Mouse (Mus musculus) mesoderm, embryonic 11.5 days (tissue): ENCODE data around the gene Kcnip1.
A peak's percentile ranks its signal among the peaks of the same experiment; 100 is the strongest.

Experiments
- DNase-seq: peaks from one replicate; pipeline ENCODE4 v3.0.0-alpha.2; 2012; ENCODE audit warnings: low read depth, low spot score

Kcnip1 gene

DNA sequence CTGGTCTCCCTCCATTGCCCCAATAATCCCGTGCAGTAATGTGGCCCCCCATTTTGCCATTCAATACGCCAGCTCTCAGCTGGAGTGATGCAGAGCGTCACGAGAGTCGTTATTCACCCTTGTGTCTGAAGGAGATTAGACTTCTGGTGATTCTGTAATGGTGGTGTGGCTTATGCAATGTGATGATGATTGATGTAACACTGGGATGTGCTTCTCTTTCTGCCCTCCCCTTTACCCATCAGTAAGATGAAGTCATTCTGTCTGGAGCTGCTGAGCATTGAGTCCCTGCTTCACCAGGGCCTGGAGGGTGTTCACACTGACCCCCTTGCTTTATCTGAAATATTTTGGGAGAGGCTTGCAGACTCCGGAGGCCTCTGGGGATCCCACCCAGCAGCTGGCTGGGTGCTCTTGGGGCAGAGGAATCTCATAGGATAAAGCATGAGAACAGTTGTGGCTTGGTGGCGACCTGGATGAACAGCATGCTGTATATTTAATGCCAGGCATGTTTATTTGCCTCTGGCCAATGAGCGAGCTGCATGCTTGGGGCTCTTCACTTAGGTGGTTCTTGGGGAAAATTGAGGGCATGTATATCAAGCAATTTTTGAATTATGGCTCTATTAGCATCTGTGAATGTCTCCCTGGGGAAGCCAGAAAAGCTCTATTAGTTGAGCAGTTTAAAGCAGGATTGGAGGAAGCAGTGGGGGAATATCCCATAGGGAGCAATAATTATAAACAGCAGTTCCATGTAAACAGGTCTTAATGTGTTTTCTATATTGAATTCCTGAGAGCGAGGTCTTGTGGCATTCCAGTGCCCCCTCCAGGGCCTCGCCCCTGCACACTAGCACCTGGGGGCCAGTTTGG is 322.6 kb downstream of the Kcnip1 start:
- DNase-seq, result peak; percentile 48

DNA sequence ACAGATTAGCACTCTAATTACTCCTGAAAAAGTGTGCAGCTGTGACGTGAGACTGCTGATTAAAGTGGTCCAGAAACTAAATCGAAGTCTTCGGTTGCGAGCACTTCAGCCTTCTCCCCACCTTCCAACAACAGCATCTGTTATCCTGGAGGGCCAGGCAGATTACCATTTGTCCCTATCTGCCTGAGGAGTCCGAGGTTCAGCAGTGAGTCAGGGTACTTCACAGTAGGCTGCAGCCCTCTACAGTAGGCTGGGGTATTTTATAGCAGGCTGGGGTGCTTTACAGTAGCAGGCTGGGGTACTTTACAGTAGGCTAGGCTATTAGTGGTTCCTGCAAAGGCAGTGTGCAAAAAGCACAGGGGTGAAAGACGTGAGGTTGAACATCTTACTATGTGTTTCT is 324.6 kb downstream of the Kcnip1 start:
- no peak for DNase-seq

DNA sequence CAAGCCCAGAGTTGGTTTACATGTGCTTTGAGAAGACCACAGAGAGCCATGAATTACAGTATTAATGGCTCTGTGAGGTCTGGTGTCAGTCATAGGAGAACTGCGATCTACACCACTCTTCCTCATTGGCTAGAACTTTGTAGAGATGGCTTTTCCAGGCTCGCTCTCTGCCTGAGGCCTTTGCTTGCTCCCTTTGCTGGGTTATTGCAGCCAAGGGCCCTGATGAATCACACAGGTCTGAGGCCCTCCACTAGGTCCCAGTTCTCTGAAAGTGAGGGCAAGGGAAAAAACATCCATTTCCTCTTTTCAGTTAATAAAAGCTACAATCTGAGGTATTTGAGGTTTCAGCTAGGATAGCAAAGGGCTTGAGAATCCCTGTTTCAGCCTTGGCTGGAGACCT is 329.4 kb downstream of the Kcnip1 start:
- DNase-seq, result no peak

DNA sequence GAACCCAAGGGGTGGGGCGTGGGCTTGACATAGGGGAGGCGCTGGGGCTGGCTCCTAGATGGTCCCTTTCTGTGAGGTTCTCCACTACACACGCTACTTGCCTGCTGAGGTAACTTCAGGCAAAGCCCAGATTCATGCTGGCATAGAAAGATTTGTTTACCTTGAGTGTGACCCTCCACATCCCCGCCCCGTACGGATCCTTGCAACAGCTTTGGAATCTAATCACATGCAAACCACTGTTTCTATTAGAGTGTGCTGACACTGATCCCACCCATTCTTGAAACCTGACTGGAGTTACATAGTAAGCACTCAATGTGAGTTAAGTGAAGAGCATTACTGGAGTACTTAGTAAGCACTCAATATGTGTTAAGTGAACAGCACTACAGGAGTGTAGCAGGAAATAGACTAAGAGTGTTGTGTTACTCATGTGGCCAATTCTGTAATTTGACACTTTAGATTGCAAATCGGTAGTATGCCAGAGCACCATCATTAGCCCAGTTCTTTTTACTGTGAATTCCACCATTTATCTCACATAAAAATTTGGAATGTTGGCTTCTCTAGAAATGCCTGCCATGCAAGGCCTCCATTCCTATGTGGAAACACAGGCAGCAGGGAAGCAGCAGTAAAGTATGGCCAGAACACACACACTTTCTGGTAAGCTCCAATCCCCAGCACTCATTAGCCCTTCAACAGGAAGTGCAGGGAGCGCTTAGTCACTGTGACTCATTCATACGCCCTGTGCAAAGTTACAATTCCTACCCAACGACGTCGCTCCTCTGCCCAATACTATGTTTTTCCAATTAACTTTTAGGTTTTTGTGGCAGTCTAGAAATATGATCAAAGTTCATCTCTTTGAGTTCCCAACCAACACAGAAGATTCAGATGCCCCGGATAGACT is 332.7 kb downstream of the Kcnip1 start:
- no peak for DNase-seq

DNA sequence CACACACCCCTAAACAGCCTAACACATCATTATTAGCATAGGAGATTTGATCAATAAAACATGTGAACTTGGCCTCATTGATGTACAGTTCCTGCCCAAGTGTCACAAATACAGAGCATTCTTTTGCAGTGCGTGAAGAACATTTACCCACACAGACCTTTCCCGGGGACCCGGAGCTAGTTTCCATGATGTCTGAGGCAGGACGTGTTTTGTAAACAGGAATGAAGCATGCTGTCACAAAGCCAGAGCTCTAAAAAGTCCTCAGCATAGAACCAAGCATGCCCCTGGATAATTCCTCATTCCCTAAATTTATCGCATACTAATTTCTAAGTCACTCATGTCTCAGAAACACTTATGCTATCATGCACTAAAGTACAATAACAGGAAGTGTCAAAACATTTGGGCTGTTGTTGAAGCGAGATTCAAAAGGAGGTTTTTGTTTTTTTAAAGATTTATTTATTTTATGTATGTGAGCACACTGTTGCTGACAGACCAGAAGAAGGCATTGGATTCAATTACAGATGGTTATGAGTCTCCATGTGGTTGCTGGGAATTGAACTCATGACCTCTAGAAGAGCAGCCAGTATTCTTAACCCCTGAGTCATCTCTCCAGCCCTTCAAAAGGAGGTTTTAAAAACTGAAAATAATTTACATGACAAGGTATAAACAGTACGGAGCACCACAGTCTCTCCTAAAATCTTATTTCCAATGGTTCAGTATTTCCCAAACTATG is 336.9 kb downstream of the Kcnip1 start:
- DNase-seq, result no peak

DNA sequence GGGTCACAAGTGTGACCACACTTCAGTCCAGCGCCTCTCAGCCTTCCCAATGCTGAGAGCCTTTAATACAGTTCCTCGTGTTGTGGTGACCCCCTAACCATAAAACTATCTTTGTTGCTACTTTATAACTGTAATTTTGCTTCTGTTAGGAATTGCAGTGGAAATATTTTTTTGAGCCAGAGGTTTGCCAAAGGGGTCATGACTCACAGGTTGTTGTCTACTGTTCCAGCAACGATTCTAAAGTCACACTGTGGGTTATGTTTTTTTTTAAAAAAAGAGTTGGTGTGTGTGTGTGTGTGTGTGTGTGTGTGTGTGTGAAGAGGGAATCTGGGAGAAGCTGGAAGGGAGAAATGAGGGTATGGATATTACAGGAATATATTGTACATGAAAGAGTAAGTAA is 337.7 kb downstream of the Kcnip1 start:
- DNase-seq, result no peak

DNA sequence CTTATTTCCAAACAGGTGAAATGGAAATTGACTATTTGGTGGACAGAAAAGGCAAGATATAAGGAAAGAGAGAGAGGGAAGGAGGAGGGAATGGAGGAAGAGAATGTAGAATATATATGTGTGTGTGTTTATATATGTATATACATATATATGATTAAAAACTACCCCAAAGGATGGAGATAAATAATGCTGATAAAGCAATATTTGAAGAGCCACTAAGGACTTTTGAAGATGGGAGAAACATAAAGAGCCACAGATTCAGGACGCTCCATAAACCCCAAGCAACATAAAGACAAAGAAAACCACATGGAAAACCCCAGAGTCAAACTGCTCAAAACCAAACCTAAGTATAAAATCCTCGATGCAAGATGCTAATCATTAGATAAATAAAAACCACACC is 338.5 kb downstream of the Kcnip1 start:
- no peak for DNase-seq

DNA sequence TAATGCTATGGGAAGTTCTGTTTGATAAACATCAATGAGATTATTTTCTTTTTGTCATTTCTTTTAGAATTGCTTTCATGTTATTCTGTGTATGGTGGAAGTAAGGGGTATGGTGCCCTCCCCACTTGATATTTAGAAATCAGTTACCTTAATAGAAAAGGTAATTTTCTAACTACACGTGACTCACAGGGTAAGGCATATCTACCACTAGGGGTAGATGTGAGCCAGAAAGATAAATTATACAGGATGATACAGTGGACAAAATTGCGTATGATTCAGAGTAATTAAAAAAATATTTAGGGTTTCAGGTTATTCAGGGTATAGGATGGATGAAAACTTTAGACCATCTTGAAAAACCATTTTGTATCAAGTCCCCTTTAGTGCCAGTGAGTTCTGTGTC is 343.6 kb downstream of the Kcnip1 start:
- DNase-seq, result no peak

DNA sequence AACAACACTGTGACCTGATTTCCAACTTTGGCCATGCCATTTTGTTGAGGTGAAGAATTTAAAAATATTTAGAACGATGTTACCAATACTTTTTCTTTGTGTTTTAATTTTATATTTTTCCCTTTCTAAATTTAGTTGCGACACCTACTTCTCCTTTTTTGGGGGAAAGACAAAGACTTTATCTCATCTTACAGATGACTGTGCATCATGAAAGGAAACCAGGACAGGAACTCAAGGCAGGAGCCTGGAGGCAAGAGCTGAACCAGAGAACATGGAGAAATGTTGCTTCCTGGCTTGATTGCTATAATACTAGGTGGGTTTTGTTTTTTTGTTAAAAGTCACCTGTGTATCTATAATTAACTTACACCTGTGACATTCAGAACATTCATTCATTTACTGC is 355.8 kb downstream of the Kcnip1 start:
- no peak for DNase-seq

DNA sequence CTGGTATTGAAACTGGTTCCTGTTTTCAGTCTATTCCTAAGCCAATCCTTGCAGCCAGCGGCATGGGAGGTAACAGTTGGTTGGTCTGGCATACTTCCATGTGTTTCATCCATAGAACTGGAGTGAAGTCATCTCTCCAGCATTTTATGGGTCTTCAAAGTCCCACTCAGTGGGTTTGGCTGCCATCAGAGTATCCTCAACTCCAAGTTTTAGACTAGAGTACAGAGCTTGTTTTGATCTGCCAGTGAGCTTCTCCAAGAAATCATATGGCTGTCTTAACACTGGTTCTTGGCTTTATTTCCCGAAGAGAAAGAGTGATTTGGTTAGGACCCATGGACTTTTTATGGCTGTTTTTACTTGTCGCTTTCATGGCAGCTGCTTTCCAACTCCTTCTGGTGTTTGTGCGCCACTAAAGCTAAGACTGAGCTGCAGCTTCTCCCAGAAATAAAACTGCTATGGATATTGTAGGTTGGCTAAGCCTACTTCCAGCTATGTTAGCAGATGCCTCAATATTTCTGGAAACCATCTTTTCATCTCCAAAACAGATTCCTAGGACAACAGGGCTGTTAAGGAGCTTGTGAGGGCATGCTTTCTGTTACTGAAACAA is 365.7 kb downstream of the Kcnip1 start:
- no peak for DNase-seq

DNA sequence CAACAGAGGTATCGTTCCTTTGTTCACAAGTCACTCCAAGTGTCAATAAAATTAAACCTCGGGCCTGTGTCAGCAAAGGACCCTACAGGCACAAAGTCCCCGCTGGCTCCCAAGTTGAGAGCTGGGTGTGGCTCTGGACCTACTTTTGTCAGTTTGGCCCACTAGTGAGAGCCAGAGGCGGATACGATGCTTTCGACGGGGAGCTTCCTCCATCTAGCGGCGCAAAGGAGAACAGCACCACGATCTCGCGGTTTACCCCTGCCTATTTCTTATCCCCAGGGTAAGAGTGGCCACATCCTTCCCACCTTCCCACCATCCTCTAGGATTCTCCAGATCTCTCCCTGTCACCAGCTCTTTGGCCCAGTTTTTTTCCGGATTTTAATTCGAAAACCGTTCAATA is 378.7 kb downstream of the Kcnip1 start:
- DNase-seq, result peak; percentile 79

DNA sequence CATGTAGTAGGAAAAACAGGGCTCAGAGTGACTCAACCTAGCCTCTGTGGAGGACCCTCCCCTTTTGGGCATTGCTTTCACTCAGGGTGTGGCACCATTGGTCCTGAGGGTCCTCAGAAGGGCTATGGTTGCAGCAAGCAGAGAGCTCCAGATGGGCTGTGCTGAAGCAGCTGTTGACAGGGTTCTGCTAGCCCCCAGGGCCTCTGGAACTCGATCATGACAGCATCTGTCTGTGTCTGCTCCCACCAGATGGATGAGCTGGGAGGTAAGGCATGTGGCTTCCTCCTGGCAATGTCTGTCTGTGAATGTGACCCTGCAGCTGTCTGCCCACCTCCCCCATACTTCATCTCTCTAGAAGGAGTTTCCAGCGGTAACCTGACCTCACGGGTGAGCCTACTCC is 385.2 kb downstream of the Kcnip1 start:
- peak; percentile 74 for DNase-seq

DNA sequence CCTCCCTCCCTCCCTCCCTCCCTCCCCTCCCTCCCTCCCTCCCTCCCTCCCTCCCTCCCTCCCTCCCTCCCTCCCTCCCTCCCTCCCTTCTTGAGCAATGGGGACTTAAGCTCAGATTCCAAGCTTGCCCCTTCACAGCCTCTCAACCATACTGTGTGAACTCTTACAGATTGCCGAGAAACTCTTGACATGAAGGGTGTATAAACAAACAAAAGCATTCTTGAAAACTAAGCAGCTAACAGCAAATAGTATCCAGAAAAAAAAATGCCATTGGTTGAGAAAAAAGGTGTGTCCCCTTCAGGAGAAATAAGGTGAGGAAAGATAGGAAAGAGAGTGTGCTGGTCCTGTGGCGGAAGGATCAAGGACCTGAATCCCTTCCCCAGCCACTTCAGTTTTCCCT is 389.8 kb downstream of the Kcnip1 start:
- DNase-seq, result no peak

DNA sequence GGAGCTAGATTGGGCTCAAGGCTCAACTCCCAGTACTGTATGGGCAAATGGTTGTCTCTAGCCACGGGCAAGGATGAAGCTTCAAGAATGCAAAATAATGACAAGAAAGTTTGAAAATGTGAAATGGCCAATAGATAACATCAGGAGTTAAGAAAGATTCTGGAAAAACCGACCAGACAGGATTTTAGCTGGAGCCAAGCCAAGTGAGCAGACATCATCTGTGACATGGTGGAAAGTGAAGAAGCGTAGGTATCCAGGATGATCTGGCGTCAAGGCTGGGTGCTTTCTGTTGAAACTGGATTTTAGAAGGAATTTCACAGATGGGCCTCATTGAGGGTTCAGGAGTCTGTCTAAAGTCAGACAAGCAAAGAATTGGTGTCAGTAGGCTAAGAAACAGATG is 394.0 kb downstream of the Kcnip1 start, which contains the start of gene D130052B06Rik:
Gene D130052B06Rik (plus strand): TSS at position 317 of the 400 bp plus-strand sequence.
- no peak for DNase-seq

DNA sequence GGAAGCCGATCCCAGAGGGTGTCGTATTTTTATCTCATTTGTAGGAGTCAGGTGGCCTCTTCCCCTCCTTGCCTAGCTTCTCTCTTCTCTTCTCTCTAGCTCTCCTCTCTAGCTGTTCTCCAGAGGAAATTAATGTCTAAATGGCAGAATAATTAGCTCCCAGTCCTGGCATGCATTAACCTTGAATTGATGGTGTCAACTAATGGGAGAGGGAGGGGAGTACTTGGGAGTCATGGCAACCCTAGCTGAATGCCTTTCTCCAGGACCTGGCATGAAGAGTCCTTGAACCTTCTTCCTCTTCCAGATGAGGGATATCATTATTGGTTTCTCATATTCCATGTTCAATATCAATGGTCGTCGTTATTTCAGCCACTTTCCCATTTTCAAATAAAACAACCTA is 396.3 kb downstream of the Kcnip1 start:
- peak; percentile 22 for DNase-seq

DNA sequence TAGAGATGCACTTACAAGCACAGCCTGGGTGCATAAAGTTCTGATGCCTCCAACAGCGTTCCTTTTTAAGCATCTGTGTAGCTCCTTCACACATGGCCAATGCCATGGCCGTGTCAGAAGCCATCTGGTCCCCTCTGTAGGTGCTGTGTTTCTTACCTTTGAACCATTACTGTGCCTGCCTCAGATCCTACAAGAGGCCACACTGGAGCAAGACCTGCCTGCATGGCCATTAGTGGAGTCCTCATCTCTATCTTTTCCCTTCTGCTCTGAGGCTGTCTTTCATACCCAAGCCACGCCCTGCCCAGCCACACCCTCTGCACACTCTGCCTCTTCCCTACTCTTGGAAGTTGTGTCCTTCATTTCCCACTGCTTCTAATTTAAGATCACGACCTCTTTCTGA is 400.1 kb downstream of the Kcnip1 start:
- DNase-seq, result no peak

DNA sequence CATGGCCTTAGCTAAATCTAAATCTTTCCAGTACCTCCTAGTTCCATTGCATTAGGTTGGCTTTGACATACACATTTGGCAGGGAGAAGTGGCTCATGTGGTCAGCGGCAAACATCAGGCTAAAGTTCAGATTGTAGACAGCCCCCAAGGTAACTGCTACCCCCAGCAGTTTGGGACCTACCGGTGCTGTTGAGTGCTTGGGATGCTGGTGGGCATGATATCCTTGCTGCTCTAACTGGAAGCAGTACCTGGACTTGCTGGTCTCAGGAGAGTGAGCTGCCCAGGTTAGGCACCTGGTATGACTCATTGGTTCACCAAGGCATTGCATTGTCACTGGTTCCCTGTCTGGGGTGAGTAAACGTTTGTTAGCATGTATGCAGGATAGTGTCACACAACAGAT is 402.2 kb downstream of the Kcnip1 start:
- DNase-seq, result no peak

DNA sequence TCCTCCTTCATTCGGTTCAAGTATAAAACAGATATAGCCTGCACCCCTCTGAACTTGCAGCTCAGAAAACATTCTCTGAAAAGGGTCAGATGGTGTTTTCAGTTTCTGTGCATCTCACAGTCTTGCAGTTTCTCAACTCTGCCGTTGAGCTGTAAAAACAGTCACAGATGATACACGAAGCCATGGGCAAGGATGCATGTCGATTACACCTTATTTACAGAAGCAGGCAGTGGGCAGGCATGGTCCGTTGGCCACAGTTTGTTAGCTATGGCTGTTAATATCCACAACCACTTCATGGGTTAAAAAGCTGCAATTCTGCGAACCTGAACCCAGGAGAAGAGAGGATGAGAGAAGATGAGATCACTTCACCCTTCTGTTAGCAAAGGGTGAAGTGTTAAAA is 406.3 kb downstream of the Kcnip1 start:
- DNase-seq, result no peak

DNA sequence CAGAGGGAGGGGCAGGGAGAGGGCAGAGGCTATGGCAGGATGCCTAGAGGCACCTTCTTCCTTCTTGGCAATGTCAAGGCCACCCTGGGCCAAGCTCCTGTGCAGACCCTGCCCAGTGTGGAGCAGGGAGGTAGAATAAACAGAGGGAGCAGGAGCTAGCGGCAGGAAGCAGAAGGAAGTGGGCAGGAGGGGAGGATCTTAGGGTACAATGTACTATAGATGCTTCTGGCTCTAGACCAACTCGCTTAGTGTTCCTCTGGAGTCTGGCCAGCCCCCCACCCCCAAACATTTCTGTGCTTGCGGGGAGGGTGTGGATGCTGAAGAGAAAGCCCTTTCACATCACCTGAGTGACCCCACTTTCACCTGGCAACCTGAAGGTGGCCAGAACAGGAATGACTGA is 413.3 kb downstream of the Kcnip1 start:
- no peak for DNase-seq
